Comparison of ENCODE assay signal across 10 mouse cellular contexts in genomic region chr9:99417288-99417846, GRCm38 (mm10). TPM values are rescaled to one million over a fixed set of nuclear protein-coding genes. Genes with fewer than 3 reads are reported as not detected.
DNase-seq lines count a peak whose midpoint lies in the region; ATAC-seq lines count a peak whose summit lies in the region.
"Had no signal": no experiment of that assay in that cellular context is flagged by ENCODE, and none has a peak within 500 bp of the region (broad histone marks: within the 10 kb centered on the region; RNA-seq: fewer than 3 reads in every experiment).

No protein-coding gene starts in this region.

- H3K4me2 ChIP-seq in kidney, embryonic 16.5 days (replicated peaks; ENCODE audit: low read depth, low read length): no peak overlapping the region
- H3K4me2 ChIP-seq in lung, embryonic 16.5 days (ENCODE audit: low read depth, low read length): no peak overlapping the region
- no peak overlapping the region for H3K4me2 ChIP-seq in heart, embryonic 11.5 days
- H3K4me2 ChIP-seq: lung, embryonic 15.5 days had no signal

- peak; percentile 20 for DNase-seq in kidney, adult 18-20 months
- peak; percentile 31 for DNase-seq in 3T3-L1 (ENCODE audit: low read depth, low spot score)
- DNase-seq in frontal cortex, postnatal 25 days (ENCODE audit: low spot score in 2 of 2): no peak
- no peak for DNase-seq in embryo, embryonic 10 days (ENCODE audit: low spot score)
- DNase-seq: heart, adult 11 months had no signal

- H3K36me3 ChIP-seq in kidney, embryonic 16.5 days (ENCODE audit: insufficient read depth, low read length): no peaks in the 10 kb centered on the region
- H3K36me3 ChIP-seq in lung, embryonic 16.5 days (ENCODE audit: control insufficient read depth, insufficient read depth, low read length): no peaks in the 10 kb centered on the region
- no peaks in the 10 kb centered on the region for H3K36me3 ChIP-seq in heart, embryonic 11.5 days (ENCODE audit: control insufficient read depth, insufficient read depth, low read length)
- H3K36me3 ChIP-seq: lung, embryonic 15.5 days had no signal

- H3K27me3 ChIP-seq in kidney, embryonic 16.5 days (ENCODE audit: insufficient read depth, low read length): no peaks in the 10 kb centered on the region
- H3K27me3 ChIP-seq in lung, embryonic 16.5 days (ENCODE audit: control insufficient read depth, insufficient read depth, low read depth, low read length): no peaks in the 10 kb centered on the region
- no peaks in the 10 kb centered on the region for H3K27me3 ChIP-seq in heart, embryonic 11.5 days (ENCODE audit: control insufficient read depth, insufficient read depth, low read length)
- H3K27me3 ChIP-seq: lung, embryonic 15.5 days had no signal

- no peak overlapping the region for H3K9ac ChIP-seq in kidney, embryonic 16.5 days (replicated peaks; ENCODE audit: low read length)
- no peak overlapping the region for H3K9ac ChIP-seq in lung, embryonic 16.5 days (ENCODE audit: low read length)
- no peak overlapping the region for H3K9ac ChIP-seq in heart, embryonic 11.5 days (ENCODE audit: low read depth, low read length)
- H3K9ac ChIP-seq: lung, embryonic 15.5 days had no signal

- ATAC-seq in kidney, embryonic 16.5 days (ENCODE audit: low FRiP score, low TSS enrichment): no peak
- ATAC-seq in common myeloid progenitor, adult 5-6 weeks (replicated peaks; ENCODE audit: low read depth, poor library complexity, severe bottlenecking): 0 out of 2 replicates have a peak, but pooled peaks have one; percentile 27
- ATAC-seq in lung, embryonic 16.5 days (ENCODE audit: low read depth): peak; percentile 26; the same call in 1 of the 2 replicates
- no peak for ATAC-seq in heart, embryonic 11.5 days (replicated peaks; ENCODE audit: insufficient number of reproducible peaks, low FRiP score, low TSS enrichment)

- 69% methylated on average over 4 of the region's 4 CpGs for WGBS in kidney, embryonic 16.5 days
- WGBS in lung, embryonic 16.5 days: 48% methylated on average over 4 of the region's 4 CpGs
- WGBS in heart, embryonic 11.5 days (ENCODE audit: insufficient replicate concordance): 52% methylated on average over 4 of the region's 4 CpGs

- H3K9me3 ChIP-seq in kidney, embryonic 16.5 days (ENCODE audit: low read length): no peaks in the 10 kb centered on the region
- H3K9me3 ChIP-seq in lung, embryonic 16.5 days (ENCODE audit: control insufficient read depth, low read length): no peaks in the 10 kb centered on the region
- H3K9me3 ChIP-seq in heart, embryonic 11.5 days (replicated peaks; ENCODE audit: control insufficient read depth, low read length): no peaks in the 10 kb centered on the region
- H3K9me3 ChIP-seq: lung, embryonic 15.5 days had no signal

- no peak overlapping the region for H3K4me3 ChIP-seq in kidney, embryonic 16.5 days (ENCODE audit: low read length)
- no peak overlapping the region for H3K4me3 ChIP-seq in lung, embryonic 16.5 days (ENCODE audit: low read length)
- H3K4me3 ChIP-seq in heart, embryonic 11.5 days (ENCODE audit: low read depth, low read length): no peak overlapping the region
- H3K4me3 ChIP-seq: lung, embryonic 15.5 days had no signal

- peaks cover 12% of the 10 kb centered on the region for H3K4me1 ChIP-seq in kidney, embryonic 16.5 days (ENCODE audit: insufficient read depth, low read length)
- H3K4me1 ChIP-seq in lung, embryonic 16.5 days (replicated peaks; ENCODE audit: control insufficient read depth, insufficient read depth, low read length): peaks cover 10% of the 10 kb centered on the region
- H3K4me1 ChIP-seq in heart, embryonic 11.5 days (ENCODE audit: control insufficient read depth, insufficient read depth, low read length): no peaks in the 10 kb centered on the region; the same call in 1 of the 2 replicates

- no peak overlapping the region for H3K27ac ChIP-seq in kidney, embryonic 16.5 days (ENCODE audit: low read length)
- no peak overlapping the region for H3K27ac ChIP-seq in lung, embryonic 16.5 days (ENCODE audit: low read length)
- H3K27ac ChIP-seq in heart, embryonic 11.5 days (ENCODE audit: low read depth, low read length): no peak overlapping the region
- H3K27ac ChIP-seq: lung, embryonic 15.5 days had no signal

RNA-seq across cellular contexts. Expression of gene Mras, which starts 19.8 kb away (rescaled TPM):
- 10.7 and 15.7 TPM in 2 replicates for polyA plus RNA-seq in kidney, embryonic 16.5 days (2015; fragmentation: Nextera tagmentation; extraction: Ambion mirVana)
- 0.82 TPM in 1 of 2 replicates, not detected in the other for total RNA-seq in common myeloid progenitor, adult 5-6 weeks (2017)
- polyA plus RNA-seq in lung, embryonic 16.5 days (2015; fragmentation: Nextera tagmentation; extraction: Ambion mirVana): 12.3 and 15.2 TPM in 2 replicates
- 5.8 and 6.4 TPM in 2 replicates for polyA plus RNA-seq in heart, embryonic 11.5 days (2014; fragmentation: Nextera tagmentation; extraction: Ambion mirVana)

RNA-seq across cellular contexts. Expression of gene Nme9, which starts 33.9 kb away (rescaled TPM):
- polyA plus RNA-seq in kidney, embryonic 16.5 days (2015; fragmentation: Nextera tagmentation; extraction: Ambion mirVana): 0.23 TPM in 1 of 2 replicates, not detected in the other
- not detected in 2 replicates for total RNA-seq in common myeloid progenitor, adult 5-6 weeks (2017)
- 6.2 and 11.3 TPM in 2 replicates for polyA plus RNA-seq in lung, embryonic 16.5 days (2015; fragmentation: Nextera tagmentation; extraction: Ambion mirVana)
- 0.19 TPM in 1 of 2 replicates, not detected in the other for polyA plus RNA-seq in heart, embryonic 11.5 days (2014; fragmentation: Nextera tagmentation; extraction: Ambion mirVana)

RNA-seq across cellular contexts. Expression of gene Esyt3, which starts 59.0 kb away (rescaled TPM):
- polyA plus RNA-seq in kidney, embryonic 16.5 days (2015; fragmentation: Nextera tagmentation; extraction: Ambion mirVana): 0.32 and 1.2 TPM in 2 replicates
- total RNA-seq in common myeloid progenitor, adult 5-6 weeks (2017): 0.09 TPM in 1 of 2 replicates, not detected in the other
- 0.65 and 0.70 TPM in 2 replicates for polyA plus RNA-seq in lung, embryonic 16.5 days (2015; fragmentation: Nextera tagmentation; extraction: Ambion mirVana)
- 0.17 and 0.23 TPM in 2 replicates for polyA plus RNA-seq in heart, embryonic 11.5 days (2014; fragmentation: Nextera tagmentation; extraction: Ambion mirVana)

Comparison
In these comparisons a context has a peak if more than half of its experiments do, and no peak if none do; other contexts are left out.
1. DNase-seq: peak in kidney, adult 18-20 months (single experiment) and 3T3-L1 (single experiment); none in frontal cortex, postnatal 25 days (0 of 2) and embryo, embryonic 10 days (single experiment).
2. ATAC-seq: peak in common myeloid progenitor, adult 5-6 weeks (single experiment) and lung, embryonic 16.5 days (single experiment); none in kidney, embryonic 16.5 days (single experiment) and heart, embryonic 11.5 days (single experiment).